Mouse (Mus musculus): ENCODE data around the gene Asb18.

Asb18 gene

DNA sequence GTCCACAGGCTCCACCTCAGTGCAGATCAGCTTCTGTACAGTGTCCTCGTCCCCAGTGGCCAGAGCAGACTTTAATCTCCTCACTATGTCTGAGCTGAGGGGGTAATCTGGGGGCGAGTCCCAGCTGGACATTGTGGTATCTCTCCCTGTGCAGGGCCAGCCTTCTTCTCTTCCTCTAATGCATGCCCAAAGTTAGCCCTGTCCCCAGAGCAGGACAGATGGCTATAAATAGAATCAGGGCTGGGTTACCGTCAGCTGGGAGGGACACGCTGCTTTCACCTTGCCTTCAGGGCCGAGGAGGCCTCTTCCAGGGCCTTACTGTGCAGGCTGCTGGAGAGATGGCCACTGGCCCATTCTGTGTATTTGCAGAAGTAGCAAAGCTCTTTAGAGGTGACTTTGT lies at the start of gene Asb18:
TSS of gene Asb18 (minus strand) at position 221 of the 400 bp plus-strand sequence.
- in situ Hi-C loops (cut with MboI, MseI): no loop called here

GRCm38 (mm10) chr1:90060599-90060998 lies 46.1 kb upstream of the Asb18 start:
- in situ Hi-C loops (cut with MboI, MseI): loop anchor here (5.0 kb wide), 1 partner anchor 532 kb away; no protein-coding TSS in a partner anchor

- in situ Hi-C loops (cut with MboI, MseI): loop anchor here (5.0 kb wide), 1 partner anchor 532 kb away; no protein-coding TSS in a partner anchor
Measured at GRCm38 (mm10) chr1:90060054-90060453, 45.6 kb upstream of the Asb18 start.

DNA sequence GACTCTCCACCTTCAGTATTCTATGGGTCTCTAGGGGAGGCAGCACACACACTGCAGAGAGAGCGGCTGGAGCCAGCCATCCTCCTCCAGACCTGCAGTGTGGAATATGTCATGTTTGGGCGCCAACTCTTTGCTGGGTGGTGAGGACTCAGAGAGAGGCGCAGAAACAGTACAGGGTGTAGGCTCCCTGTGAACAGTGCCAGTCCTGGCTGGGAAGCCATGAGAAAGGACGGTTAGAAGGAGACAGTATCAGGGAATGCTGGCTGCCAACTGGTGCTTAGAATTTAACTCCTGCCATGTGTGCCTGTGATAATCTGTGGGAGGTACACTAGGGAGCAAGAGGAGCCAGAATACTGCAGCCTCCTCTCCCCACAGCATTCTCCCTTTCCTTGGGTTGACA lies 40.5 kb upstream of the Asb18 start:
- in situ Hi-C loops (cut with MboI, MseI): no loop called here

DNA sequence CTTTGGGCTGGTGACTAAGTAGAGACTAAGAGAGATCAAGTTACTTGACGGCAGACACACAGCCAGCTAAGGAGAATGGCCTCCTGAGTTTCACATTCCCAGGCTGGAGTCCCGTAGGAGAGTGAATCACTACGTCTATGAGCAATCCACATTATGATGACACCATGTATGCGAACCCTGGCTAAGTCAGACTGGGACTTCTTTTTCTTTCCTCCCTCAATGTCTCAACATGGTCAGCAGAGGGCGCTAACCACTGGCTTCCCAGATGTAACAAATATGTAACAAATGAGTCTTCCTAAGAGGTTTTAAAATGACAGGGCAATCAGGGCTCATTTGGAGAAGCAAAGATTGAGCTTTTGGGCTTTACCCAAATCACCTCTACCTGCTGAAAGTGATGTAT lies 36.9 kb upstream of the Asb18 start:
- in situ Hi-C loops (cut with MboI, MseI): no loop called here

- in situ Hi-C loops (cut with MboI, MseI): no loop called here
Measured at GRCm38 (mm10) chr1:90050046-90050739, 35.7 kb upstream of the Asb18 start.

DNA sequence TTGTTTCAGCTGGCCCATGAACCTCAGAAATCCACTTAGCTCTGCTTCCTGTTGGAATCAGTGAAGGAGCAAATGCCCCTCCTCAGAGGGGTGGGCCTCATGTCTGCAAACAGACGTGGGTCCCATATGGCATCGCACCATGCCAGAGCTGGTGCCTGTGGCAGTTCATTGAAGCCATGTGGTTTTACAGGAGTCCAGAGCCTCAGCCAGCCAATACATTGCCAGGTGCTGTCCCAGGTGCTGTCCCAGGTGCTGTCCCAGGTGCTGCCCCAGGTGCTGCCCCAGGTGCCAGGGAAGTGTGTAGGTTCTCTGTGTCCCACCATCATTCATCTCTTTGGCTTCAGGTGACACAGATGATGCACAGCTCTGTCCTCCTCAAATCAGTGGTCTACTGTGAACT lies 13.8 kb upstream of the Asb18 start:
- in situ Hi-C loops (cut with MboI, MseI): no loop called here

- in situ Hi-C loops (cut with MboI, MseI): no loop called here
Measured at GRCm38 (mm10) chr1:90026945-90027344, 12.5 kb upstream of the Asb18 start.

DNA sequence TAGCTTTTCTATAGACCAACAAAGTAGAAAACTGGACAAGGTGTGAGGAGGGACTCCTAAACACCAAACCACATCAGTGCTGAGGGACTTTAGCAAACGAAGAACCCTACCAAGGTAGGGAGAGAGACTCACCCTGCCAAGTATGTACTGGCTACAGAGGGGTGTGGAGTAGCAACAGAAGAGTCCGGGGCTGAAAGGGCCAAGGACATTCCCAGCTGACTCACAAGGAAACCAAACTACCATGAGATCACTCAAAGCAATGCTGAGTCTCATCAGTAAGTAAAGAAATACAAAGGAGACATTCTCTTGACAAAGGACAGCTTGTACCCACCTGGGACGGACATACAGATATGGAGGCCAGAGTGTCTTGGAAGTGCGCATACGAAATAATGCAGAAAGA lies 5.9 kb upstream of the Asb18 start:
- in situ Hi-C loops (cut with MboI, MseI): no loop called here

DNA sequence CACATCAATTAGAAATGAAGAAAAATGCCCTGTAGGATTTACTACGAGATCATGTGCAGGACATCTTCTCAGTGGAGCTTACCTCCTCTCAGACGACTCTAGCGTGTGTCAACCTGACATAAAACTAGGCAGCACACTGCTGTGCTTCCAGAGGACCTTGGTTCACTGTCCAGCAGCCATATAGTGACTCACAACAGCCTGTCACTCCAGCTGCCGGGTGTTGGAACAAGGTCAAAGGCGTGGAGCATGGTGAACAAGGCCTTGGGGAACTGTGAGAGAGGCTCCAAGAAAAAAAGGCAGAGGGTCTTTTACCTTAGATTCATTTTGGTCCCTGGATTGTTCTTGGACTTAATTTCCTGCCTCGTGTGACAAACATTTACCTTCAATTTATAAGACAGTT lies 3.6 kb upstream of the Asb18 start:
- in situ Hi-C loops (cut with MboI, MseI): no loop called here

DNA sequence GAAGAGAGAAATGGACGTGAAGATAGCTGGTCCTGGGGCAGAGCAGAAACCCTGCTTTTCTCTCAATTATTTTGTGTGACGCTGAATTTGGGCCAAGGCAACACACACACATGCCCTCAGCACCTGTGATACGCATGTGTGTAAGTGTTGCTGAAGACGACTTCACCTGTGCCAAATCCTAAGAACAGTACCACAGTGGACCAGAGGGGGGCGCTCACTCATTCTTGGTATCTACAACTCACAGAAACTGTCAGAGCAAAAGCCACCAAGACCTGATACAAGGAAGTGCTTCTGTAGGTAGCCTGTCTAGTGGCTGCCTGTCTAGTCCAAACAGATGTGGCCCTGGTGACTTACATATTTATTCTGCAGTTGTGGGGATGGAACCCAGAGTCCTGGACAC lies 1.2 kb downstream of the Asb18 start:
- in situ Hi-C loops (cut with MboI, MseI): no loop called here

DNA sequence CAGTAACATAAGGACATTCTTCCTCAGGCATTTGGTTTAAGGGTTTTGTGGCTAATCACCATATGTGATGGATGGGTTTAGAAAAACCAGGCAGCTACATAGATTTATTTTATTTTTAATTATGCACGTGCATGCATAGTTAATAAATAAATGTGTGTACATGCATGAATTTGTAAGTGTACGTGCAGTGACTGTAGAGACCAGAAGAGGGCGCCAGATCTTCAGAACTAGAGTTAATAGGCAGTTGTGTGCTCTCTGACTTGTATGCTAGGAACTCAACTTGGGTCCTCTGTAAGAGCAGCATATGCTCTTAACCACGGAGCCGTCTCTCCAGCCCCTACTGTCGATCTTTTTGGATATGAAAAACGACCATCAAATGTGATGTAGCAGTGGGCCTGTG lies 1.6 kb downstream of the Asb18 start:
- in situ Hi-C loops (cut with MboI, MseI): no loop called here

- in situ Hi-C loops (cut with MboI, MseI): no loop called here
Measured at GRCm38 (mm10) chr1:90012168-90012567, 2.3 kb downstream of the Asb18 start.

DNA sequence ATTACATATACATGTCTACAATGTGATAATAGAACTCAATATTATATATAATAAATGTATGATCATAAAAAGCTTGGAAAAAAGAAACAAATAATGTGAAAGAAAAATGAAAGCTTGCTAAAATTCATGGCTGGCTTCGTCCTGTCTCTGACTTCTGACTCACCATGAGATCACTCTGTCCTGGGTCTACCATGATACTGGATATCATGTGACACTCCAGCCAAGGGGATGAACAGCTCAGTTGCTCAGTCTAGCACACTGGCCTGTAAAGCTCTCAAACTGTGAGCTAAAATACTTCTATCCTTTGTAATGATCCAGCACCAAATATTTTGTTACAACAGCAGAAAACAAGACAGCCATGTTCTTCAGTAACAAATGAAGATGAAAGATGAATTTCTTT lies 4.4 kb downstream of the Asb18 start:
- in situ Hi-C loops (cut with MboI, MseI): no loop called here

DNA sequence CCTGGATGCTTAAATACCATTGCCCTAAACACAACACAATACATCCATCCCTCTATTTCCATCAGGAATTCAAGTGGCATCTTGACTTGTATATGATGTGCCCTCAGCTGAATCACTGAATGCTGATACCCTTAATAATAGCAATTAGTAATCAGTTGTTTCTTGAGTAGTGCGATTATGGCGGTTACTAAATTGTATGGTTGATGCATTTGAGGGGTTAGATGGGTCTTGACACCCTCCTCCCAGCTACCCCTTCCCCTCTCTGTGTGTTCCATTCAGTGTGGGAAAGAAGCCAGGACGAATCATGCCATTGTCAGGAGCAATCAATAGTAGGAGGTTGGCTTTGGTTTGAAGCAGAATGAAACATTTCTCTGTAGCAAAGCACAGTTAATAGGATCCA lies 5.3 kb downstream of the Asb18 start:
- in situ Hi-C loops (cut with MboI, MseI): no loop called here

GRCm38 (mm10) chr1:90006666-90007065 lies 7.8 kb downstream of the Asb18 start:
- in situ Hi-C loops (cut with MboI, MseI): no loop called here

GRCm38 (mm10) chr1:90000981-90001380 lies 13.5 kb downstream of the Asb18 start:
- in situ Hi-C loops (cut with MboI, MseI): no loop called here

GRCm38 (mm10) chr1:89999858-90000257 lies 14.6 kb downstream of the Asb18 start:
- in situ Hi-C loops (cut with MboI, MseI): no loop called here

DNA sequence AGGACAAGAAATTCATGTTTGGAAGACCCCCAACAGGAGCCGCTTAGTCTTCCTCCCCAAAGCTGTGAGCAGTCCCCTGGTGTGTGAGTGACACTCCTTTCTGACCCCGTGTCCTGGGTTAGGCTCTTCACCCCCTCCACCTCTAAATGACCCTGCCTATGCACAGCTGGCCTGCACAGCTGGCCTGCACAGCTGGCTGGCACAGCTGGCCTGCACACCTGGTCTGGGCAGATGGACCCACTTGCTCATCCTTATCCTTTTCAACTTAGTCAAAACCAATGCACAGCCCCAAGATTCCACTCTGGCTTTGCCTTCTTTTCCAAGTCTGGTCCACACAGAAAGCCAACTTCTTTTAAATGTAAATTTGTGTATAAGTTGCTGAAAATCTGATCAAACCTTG lies 15.8 kb downstream of the Asb18 start:
- in situ Hi-C loops (cut with MboI, MseI): no loop called here

GRCm38 (mm10) chr1:89998076-89998475 lies 16.4 kb downstream of the Asb18 start:
- in situ Hi-C loops (cut with MboI, MseI): no loop called here

DNA sequence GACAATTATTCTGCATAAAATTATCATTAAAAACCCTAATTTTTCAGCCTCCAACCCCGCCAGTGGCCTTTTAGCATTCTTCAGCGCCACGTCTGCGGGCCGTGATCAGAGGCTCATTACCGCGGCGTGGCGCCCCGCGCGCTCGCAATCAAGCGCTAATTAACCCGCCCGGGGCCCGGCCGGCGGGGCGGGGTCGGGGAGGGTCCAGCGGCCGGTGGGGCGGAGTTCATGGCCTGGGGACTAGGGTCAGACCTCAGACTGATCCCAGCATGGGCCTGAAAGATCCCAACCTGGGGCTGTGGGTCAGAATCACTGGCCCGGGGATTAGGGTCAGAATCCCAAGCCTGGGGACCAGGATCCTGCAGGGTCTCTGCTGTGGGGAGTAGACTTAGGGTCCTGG lies 22.2 kb downstream of the Asb18 start:
- in situ Hi-C loops (cut with MboI, MseI): no loop called here

- in situ Hi-C loops (cut with MboI, MseI): no loop called here
Measured at GRCm38 (mm10) chr1:89977261-89977660, 37.2 kb downstream of the Asb18 start.

DNA sequence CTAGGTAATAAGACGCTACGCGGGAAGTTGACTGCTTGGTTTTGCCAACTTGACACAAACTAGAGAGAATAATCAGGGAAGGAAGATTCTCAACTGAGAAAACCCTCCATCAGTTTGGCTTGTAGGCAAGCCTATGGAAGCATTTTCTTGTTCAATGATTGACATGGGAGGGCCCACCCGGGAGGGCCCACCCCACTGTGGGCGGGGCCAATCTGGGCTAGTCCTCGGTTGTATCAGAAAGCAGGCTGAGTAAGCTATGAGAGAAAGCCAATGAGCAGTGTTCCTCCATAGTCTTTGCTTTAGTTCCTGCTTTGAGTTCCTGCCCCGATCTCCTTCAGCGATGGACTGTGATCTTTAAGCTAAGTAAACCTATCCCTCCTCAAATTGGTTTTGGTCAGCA lies 38.1 kb downstream of the Asb18 start:
- in situ Hi-C loops (cut with MboI, MseI): no loop called here

GRCm38 (mm10) chr1:89974541-89974940 lies 39.9 kb downstream of the Asb18 start:
- in situ Hi-C loops (cut with MboI, MseI): loop anchor here (25.0 kb wide), 1 partner anchor 1188 kb away; no protein-coding TSS in a partner anchor

Data from T-helper 2 cell (primary cell).